Mouse (Mus musculus) right cerebral cortex, postnatal 25 days (tissue): ENCODE measurements at regions not wholly inside any gene's neighbourhood (a gene's known extent, or its start where the extent isn't known, plus 50 kb on each side); places are given as distances from the start of the nearest gene placed in this dataset.

Experiments
- DNase-seq: peaks from one replicate; pipeline ENCODE4 v3.0.0; 2022

DNA sequence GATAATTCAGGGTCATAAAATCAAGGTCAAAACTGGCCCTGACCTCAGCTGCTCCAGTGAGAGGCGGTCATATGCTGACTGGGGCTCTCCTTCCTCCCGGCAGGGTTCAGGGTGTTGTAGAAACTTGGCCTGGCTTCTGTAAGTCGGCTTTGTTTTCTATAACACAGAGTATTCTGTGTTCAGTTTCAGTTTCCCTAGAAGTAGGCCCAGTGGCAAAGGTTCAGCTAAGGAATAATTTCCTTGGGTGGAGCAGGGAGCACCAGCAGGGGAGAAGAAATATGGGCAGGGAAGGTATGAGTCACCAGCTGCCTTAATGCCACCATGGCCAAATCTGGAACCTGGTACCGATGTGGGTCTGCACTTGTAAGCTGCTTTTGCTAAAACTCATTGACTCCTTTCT lies 153.5 kb downstream of the Hibadh start:
- DNase-seq, result no peak

DNA sequence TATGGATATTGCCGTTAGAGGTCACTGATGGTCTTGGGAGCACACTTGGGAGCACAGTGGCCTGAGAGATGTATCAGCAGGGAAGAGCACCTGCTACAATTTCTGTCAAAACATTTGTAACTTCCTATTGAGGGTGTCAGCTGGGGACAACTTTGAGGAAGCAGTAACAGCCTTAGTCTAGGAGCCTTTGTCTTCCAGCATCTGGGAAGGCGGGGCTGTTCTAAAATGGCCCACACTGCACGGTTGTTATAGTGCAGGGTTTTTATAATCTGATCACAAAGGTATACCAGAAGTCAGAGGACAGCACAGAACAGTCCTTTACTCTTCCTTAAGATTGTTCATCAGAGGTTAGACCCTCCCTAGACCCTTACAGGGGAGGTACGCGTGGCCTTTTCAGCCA lies 152.3 kb downstream of the Hibadh start:
- no peak for DNase-seq

DNA sequence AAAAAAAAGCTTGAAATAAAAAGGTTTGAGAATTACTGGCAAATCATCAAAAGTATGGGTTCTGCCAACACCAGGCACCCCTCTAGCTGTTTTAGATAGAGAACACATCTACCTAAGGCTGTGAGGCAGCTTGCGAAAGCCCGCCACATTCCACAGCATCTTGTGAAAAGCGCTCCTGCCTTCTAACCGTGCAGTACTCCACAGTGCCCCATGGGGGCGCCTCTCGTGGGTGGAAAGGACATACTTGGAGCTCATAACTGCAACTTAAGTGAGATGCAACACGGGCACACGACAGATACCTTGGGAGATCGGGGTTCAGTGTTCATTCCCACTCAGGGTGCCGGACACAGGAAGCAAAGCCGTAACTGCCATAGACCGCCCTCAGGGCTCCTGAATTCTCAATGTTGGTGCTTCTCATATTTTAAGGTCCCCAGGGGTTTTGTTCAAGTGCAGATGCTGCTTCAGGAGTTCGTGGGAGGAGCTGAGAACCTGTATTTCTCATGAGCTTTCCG lies 149.9 kb downstream of the Hibadh start:
- DNase-seq, result no peak

DNA sequence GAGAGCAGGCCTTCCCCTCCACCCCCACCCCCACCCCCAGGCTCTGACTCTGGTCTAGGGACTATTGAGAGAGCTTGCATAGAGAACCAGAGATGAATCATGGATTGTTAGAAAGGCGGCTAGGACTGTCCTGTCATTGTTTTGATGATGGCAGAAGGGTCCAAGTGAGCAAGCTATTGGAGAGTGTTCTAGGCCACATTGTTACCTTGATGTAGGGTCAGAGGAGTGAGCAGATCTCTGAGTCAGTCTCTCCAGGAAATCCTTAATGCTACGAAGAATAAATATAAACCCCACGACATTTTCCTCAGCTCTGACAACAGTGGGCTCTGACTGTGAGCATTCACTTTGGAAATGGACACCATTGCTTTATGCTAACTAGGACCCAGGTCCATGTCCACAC lies 144.9 kb downstream of the Hibadh start:
- no peak for DNase-seq

DNA sequence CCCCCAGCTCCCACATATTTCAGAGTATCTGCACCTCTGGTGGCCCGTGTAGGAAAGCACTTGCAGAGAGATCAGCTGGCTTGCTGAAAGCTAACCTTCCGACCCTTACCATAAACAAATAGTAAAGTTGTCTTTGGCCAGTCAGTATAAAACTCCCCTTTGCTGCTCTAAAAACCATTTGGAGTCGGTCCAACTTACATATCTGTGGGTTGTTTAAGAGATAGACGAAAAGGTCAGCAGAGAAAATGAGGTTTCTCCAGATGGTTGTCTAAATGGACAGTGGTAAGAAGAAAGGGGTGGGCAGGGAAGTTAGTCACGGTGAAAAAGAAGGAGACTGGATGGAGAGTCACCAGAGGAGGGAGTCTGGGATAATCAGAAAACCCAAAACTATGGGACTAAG lies 144.3 kb downstream of the Hibadh start:
- DNase-seq, result no peak
